Mouse (Mus musculus) right cerebral cortex, postnatal 4 days (tissue): ENCODE results near the gene Tram2.

Source experiments
- DNase-seq: peaks from one replicate; pipeline ENCODE4 v3.0.0-alpha.2; 2022

Tram2 gene

GRCm38 (mm10) chr1:21067536-21068221, 11.3 kb downstream of the Tram2 start:
- no peak for DNase-seq

- DNase-seq: no peak
These were observed 14.9 kb downstream of the Tram2 start for GRCm38 (mm10) chr1:21064153-21064552.

GRCm38 (mm10) chr1:21059385-21060109, 19.5 kb downstream of the Tram2 start:
- no peak for DNase-seq

GRCm38 (mm10) chr1:21053009-21053408, 26.0 kb downstream of the Tram2 start:
- DNase-seq: peak; percentile 13

GRCm38 (mm10) chr1:21052608-21053007, 26.4 kb downstream of the Tram2 start:
- peak; percentile 22 for DNase-seq

GRCm38 (mm10) chr1:21052132-21052545, 26.9 kb downstream of the Tram2 start:
- no peak for DNase-seq

GRCm38 (mm10) chr1:21049005-21049404, 30.0 kb downstream of the Tram2 start:
- no peak for DNase-seq

- DNase-seq: no peak
These were observed 30.6 kb downstream of the Tram2 start for GRCm38 (mm10) chr1:21048402-21048801.

GRCm38 (mm10) chr1:21042461-21042860, 36.6 kb downstream of the Tram2 start:
- no peak for DNase-seq

GRCm38 (mm10) chr1:21040610-21041326, 38.3 kb downstream of the Tram2 start:
- no peak for DNase-seq

GRCm38 (mm10) chr1:21040173-21040572, 38.9 kb downstream of the Tram2 start:
- DNase-seq: no peak

GRCm38 (mm10) chr1:21039564-21039963, 39.5 kb downstream of the Tram2 start:
- no peak for DNase-seq

GRCm38 (mm10) chr1:21037881-21038601, 41.0 kb downstream of the Tram2 start:
- no peak for DNase-seq

GRCm38 (mm10) chr1:21035878-21036277, 43.2 kb downstream of the Tram2 start:
- DNase-seq: no peak

- DNase-seq: no peak
These were observed 45.3 kb downstream of the Tram2 start for GRCm38 (mm10) chr1:21033792-21034119.

GRCm38 (mm10) chr1:21033065-21033791, 45.8 kb downstream of the Tram2 start:
- no peak for DNase-seq

GRCm38 (mm10) chr1:21031650-21032049, 47.4 kb downstream of the Tram2 start:
- no peak for DNase-seq

GRCm38 (mm10) chr1:21029000-21029399, 50.0 kb downstream of the Tram2 start:
- DNase-seq: no peak

GRCm38 (mm10) chr1:21026534-21026933, 52.5 kb downstream of the Tram2 start:
- no peak for DNase-seq

- DNase-seq: no peak
These were observed 53.8 kb downstream of the Tram2 start for GRCm38 (mm10) chr1:21025203-21025602.

GRCm38 (mm10) chr1:21023101-21023500, 55.9 kb downstream of the Tram2 start:
- no peak for DNase-seq

- no peak for DNase-seq
These were observed 64.6 kb downstream of the Tram2 start for GRCm38 (mm10) chr1:21014463-21014862.
